Mouse (Mus musculus) liver, embryonic 12.5 days (tissue): ENCODE measurements around the gene 4933402D24Rik. TPM values are rescaled to one million over a fixed set of nuclear protein-coding genes. Genes with fewer than 3 reads are reported as not detected.

Experiments
- ATAC-seq: fragments of 200-750 bp; cut with Nextera tagmentation; 2 replicates; pipeline ENCODE4 v1.8.0; 2017; ENCODE audit warnings: moderate number of reproducible peaks, mild to moderate bottlenecking, moderate library complexity
- H3K27ac ChIP-seq: fragments of 300-500 bp; sonication (generic); 2 replicates; pipeline ENCODE4 v1.5.1; 2016; ENCODE audit warnings: mild to moderate bottlenecking
- H3K27me3 ChIP-seq: fragments of 300-500 bp; sonication (generic); replicated peaks from 2 replicates; pipeline ENCODE4 v1.6.1; 2016; ENCODE audit warnings: mild to moderate bottlenecking, moderate library complexity
- H3K36me3 ChIP-seq: fragments of 300-500 bp; sonication (generic); 2 replicates; pipeline ENCODE4 v1.6.1; 2016; ENCODE audit warnings: mild to moderate bottlenecking, moderate library complexity
- H3K4me1 ChIP-seq: fragments of 300-500 bp; sonication (generic); 2 replicates; pipeline ENCODE4 v1.6.1; 2016
- H3K4me2 ChIP-seq: fragments of 300-500 bp; sonication (generic); 2 replicates; pipeline ENCODE4 v1.6.1; 2016; ENCODE audit warnings: mild to moderate bottlenecking, moderate library complexity
- H3K4me3 ChIP-seq: fragments of 300-500 bp; sonication (generic); 2 replicates; pipeline ENCODE4 v1.5.1; 2016; ENCODE audit warnings: mild to moderate bottlenecking, moderate library complexity
- H3K9ac ChIP-seq: fragments of 300-500 bp; sonication (generic); 2 replicates; pipeline ENCODE4 v1.6.1; 2016; ENCODE audit warnings: mild to moderate bottlenecking, moderate library complexity
- H3K9me3 ChIP-seq: fragments of 300-500 bp; sonication (generic); replicated peaks from 2 replicates; pipeline ENCODE4 v1.6.1; 2016; ENCODE audit warnings: mild to moderate bottlenecking, moderate library complexity
- WGBS: fragments of 180-500 bp; shearing (Covaris S2); methylation state at CpG from one replicate; pipeline ENCODE4 v1.1.7; 2016; ENCODE audit not compliant: insufficient replicate concordance; 5-methylcytosine and 5-hydroxymethylcytosine counted together
- polyA plus RNA-seq: library from polyadenylated mRNA; unstranded; fragments of >200 nt; fragmentation: Nextera tagmentation; extraction: Ambion mirVana; gene quantifications from 2 replicates; pipeline ENCODE4 v1.2.1, GENCODE M21; 2016

4933402D24Rik gene
- polyA plus RNA-seq = 0.07 TPM in 1 of 2 replicates, not detected in the other

- H3K4me2 ChIP-seq = no peak within 1 kb of the TSS
- H3K4me1 ChIP-seq = no peaks in the 10 kb centered on the region
- no peaks in the 10 kb centered on the region for H3K9me3 ChIP-seq
- no peaks in the 10 kb centered on the region for H3K36me3 ChIP-seq
- ATAC-seq = no peak
- H3K27ac ChIP-seq = no peak within 1 kb of the TSS
- H3K9ac ChIP-seq = no peak within 1 kb of the TSS
- no peak within 1 kb of the TSS for H3K4me3 ChIP-seq
- no peaks in the 10 kb centered on the region for H3K27me3 ChIP-seq
- WGBS = 70% methylated on average over 5 of the region's 5 CpGs
Observed at GRCm38 (mm10) chr1:63769167-63769566, at the start of gene 4933402D24Rik. Gene 4933402D24Rik, minus strand, starts transcription at chr1:63769267.

- H3K9me3 ChIP-seq = no peaks in the 10 kb centered on the region
- H3K4me2 ChIP-seq = no peak overlapping the region
- H3K9ac ChIP-seq = no peak overlapping the region
- no peak for ATAC-seq
- no peaks in the 10 kb centered on the region for H3K4me1 ChIP-seq
- WGBS = 66% methylated on average over 3 of the region's 3 CpGs
- no peaks in the 10 kb centered on the region for H3K36me3 ChIP-seq
- H3K27ac ChIP-seq = no peak overlapping the region
- H3K27me3 ChIP-seq = no peaks in the 10 kb centered on the region
- no peak overlapping the region for H3K4me3 ChIP-seq
Observed at GRCm38 (mm10) chr1:63808584-63808983, 39.5 kb upstream of the 4933402D24Rik start.

- no peak overlapping the region for H3K9ac ChIP-seq
- no peaks in the 10 kb centered on the region for H3K27me3 ChIP-seq
- ATAC-seq = no peak
- H3K4me3 ChIP-seq = no peak overlapping the region
- no peaks in the 10 kb centered on the region for H3K36me3 ChIP-seq
- H3K4me2 ChIP-seq = no peak overlapping the region
- H3K4me1 ChIP-seq = no peaks in the 10 kb centered on the region
- H3K27ac ChIP-seq = no peak overlapping the region
- H3K9me3 ChIP-seq = no peaks in the 10 kb centered on the region
Observed at GRCm38 (mm10) chr1:63805095-63805494, 36.0 kb upstream of the 4933402D24Rik start.

GRCm38 (mm10) chr1:63794326-63794725 is 25.3 kb upstream of the 4933402D24Rik start:
- no peak overlapping the region for H3K27ac ChIP-seq
- no peaks in the 10 kb centered on the region for H3K36me3 ChIP-seq
- H3K4me1 ChIP-seq = no peaks in the 10 kb centered on the region
- ATAC-seq = no peak
- H3K27me3 ChIP-seq = no peaks in the 10 kb centered on the region
- no peak overlapping the region for H3K4me3 ChIP-seq
- H3K4me2 ChIP-seq = no peak overlapping the region
- H3K9ac ChIP-seq = no peak overlapping the region
- H3K9me3 ChIP-seq = no peaks in the 10 kb centered on the region

- H3K9ac ChIP-seq = no peak overlapping the region
- H3K4me3 ChIP-seq = no peak overlapping the region
- H3K4me1 ChIP-seq = no peaks in the 10 kb centered on the region
- no peaks in the 10 kb centered on the region for H3K9me3 ChIP-seq
- no peak for ATAC-seq
- no peaks in the 10 kb centered on the region for H3K27me3 ChIP-seq
- 38% methylated on average over 4 of the region's 4 CpGs for WGBS
- H3K36me3 ChIP-seq = no peaks in the 10 kb centered on the region
- no peak overlapping the region for H3K27ac ChIP-seq
- H3K4me2 ChIP-seq = no peak overlapping the region
Observed at GRCm38 (mm10) chr1:63776902-63777630, 8.0 kb upstream of the 4933402D24Rik start.

- no peak overlapping the region for H3K4me3 ChIP-seq
- no peak overlapping the region for H3K4me2 ChIP-seq
- no peak overlapping the region for H3K9ac ChIP-seq
- H3K9me3 ChIP-seq = no peaks in the 10 kb centered on the region
- no peak for ATAC-seq
- H3K27ac ChIP-seq = no peak overlapping the region
- WGBS = 27% methylated on average over 1 of the region's 1 CpGs
- H3K4me1 ChIP-seq = no peaks in the 10 kb centered on the region
- no peaks in the 10 kb centered on the region for H3K36me3 ChIP-seq
- H3K27me3 ChIP-seq = no peaks in the 10 kb centered on the region
Observed at GRCm38 (mm10) chr1:63776396-63776795, 7.3 kb upstream of the 4933402D24Rik start.

GRCm38 (mm10) chr1:63770309-63770708 is 1.2 kb upstream of the 4933402D24Rik start:
- no peaks in the 10 kb centered on the region for H3K9me3 ChIP-seq
- no peak overlapping the region for H3K27ac ChIP-seq
- no peaks in the 10 kb centered on the region for H3K27me3 ChIP-seq
- H3K36me3 ChIP-seq = no peaks in the 10 kb centered on the region
- no peak for ATAC-seq
- no peak overlapping the region for H3K4me2 ChIP-seq
- H3K4me3 ChIP-seq = no peak overlapping the region
- H3K9ac ChIP-seq = no peak overlapping the region
- no peaks in the 10 kb centered on the region for H3K4me1 ChIP-seq
- WGBS = 81% methylated on average over 7 of the region's 7 CpGs

- WGBS = 67% methylated on average over 8 of the region's 8 CpGs
- Histone ChIP-seq H3K27me3 (no peaks in the 10 kb centered on the region), H3K36me3 (no peaks in the 10 kb centered on the region), H3K9ac (no peak overlapping the region), H3K4me3 (no peak overlapping the region), H3K4me1 (no peaks in the 10 kb centered on the region), H3K4me2 (no peak overlapping the region), H3K27ac (no peak overlapping the region), H3K9me3 (no peaks in the 10 kb centered on the region)
- ATAC-seq = no peak
Observed at GRCm38 (mm10) chr1:63768112-63768511, 955 bp downstream of the 4933402D24Rik start.

- no peaks in the 10 kb centered on the region for H3K27me3 ChIP-seq
- no peak overlapping the region for H3K4me2 ChIP-seq
- no peak overlapping the region for H3K27ac ChIP-seq
- H3K9ac ChIP-seq = no peak overlapping the region
- no peak overlapping the region for H3K4me3 ChIP-seq
- H3K36me3 ChIP-seq = no peaks in the 10 kb centered on the region
- ATAC-seq = no peak
- WGBS = 76% methylated on average over 7 of the region's 7 CpGs
- no peaks in the 10 kb centered on the region for H3K9me3 ChIP-seq
- H3K4me1 ChIP-seq = no peaks in the 10 kb centered on the region
Observed at GRCm38 (mm10) chr1:63764395-63764794, 4.7 kb downstream of the 4933402D24Rik start.

GRCm38 (mm10) chr1:63763881-63764386 is 5.1 kb downstream of the 4933402D24Rik start:
- Histone ChIP-seq H3K9ac (no peak overlapping the region), H3K36me3 (no peaks in the 10 kb centered on the region), H3K27ac (no peak overlapping the region), H3K4me3 (no peak overlapping the region), H3K4me1 (no peaks in the 10 kb centered on the region), H3K27me3 (no peaks in the 10 kb centered on the region), H3K9me3 (no peaks in the 10 kb centered on the region), H3K4me2 (no peak overlapping the region)
- ATAC-seq = no peak
- 56% methylated on average over 7 of the region's 7 CpGs for WGBS

- H3K27ac ChIP-seq = no peak overlapping the region
- no peaks in the 10 kb centered on the region for H3K36me3 ChIP-seq
- WGBS = 26% methylated on average over 3 of the region's 3 CpGs
- H3K4me2 ChIP-seq = no peak overlapping the region
- H3K9me3 ChIP-seq = no peaks in the 10 kb centered on the region
- H3K4me3 ChIP-seq = no peak overlapping the region
- no peaks in the 10 kb centered on the region for H3K27me3 ChIP-seq
- no peak overlapping the region for H3K9ac ChIP-seq
- ATAC-seq = no peak; the same call in 1 of the 2 replicates
- H3K4me1 ChIP-seq = no peaks in the 10 kb centered on the region
Observed at GRCm38 (mm10) chr1:63763212-63763694, 5.8 kb downstream of the 4933402D24Rik start.

- no peak for ATAC-seq
- Histone ChIP-seq H3K9ac (no peak overlapping the region), H3K36me3 (peaks cover 24% of the 10 kb centered on the region), H3K4me3 (no peak overlapping the region), H3K9me3 (no peaks in the 10 kb centered on the region), H3K27me3 (no peaks in the 10 kb centered on the region), H3K27ac (no peak overlapping the region), H3K4me2 (no peak overlapping the region), H3K4me1 (no peaks in the 10 kb centered on the region)
- WGBS = 57% methylated on average over 2 of the region's 2 CpGs
Observed at GRCm38 (mm10) chr1:63756005-63756404, 13.1 kb downstream of the 4933402D24Rik start.
